Mouse (Mus musculus) liver, embryonic 16.5 days (tissue): ENCODE data around the gene Bicdl1. TPM values are rescaled to one million over a fixed set of nuclear protein-coding genes. Genes with fewer than 3 reads are reported as not detected.

ENCODE experiments used
- ATAC-seq: fragments of 200-750 bp; cut with Nextera tagmentation; 2 replicates; pipeline ENCODE4 v1.8.0; 2017; ENCODE audit warnings: low read depth, mild to moderate bottlenecking, moderate number of reproducible peaks, moderate library complexity
- H3K27ac ChIP-seq: fragments of 300-500 bp; sonication (generic); 2 replicates; pipeline ENCODE4 v1.5.1; 2014; ENCODE audit warnings: mild to moderate bottlenecking, low read length
- H3K27me3 ChIP-seq: fragments of 300-500 bp; sonication (generic); 2 replicates; pipeline ENCODE4 v1.6.1; 2014; ENCODE audit warnings: low read depth, low read length, mixed read lengths; ENCODE audit not compliant: control insufficient read depth, insufficient read depth
- H3K36me3 ChIP-seq: fragments of 300-500 bp; sonication (generic); 2 replicates; pipeline ENCODE4 v1.6.1; 2014; ENCODE audit warnings: mild to moderate bottlenecking; ENCODE audit not compliant: control insufficient read depth, insufficient read depth
- H3K4me1 ChIP-seq: fragments of 300-500 bp; sonication (generic); 2 replicates; pipeline ENCODE4 v1.6.1; 2014; ENCODE audit warnings: low read depth, low read length, mixed read lengths; ENCODE audit not compliant: control insufficient read depth
- H3K4me2 ChIP-seq: fragments of 300-500 bp; sonication (generic); 2 replicates; pipeline ENCODE4 v1.6.1; 2014; ENCODE audit warnings: low read depth, low read length, mixed read lengths
- H3K4me3 ChIP-seq: fragments of 300-500 bp; sonication (generic); 2 replicates; pipeline ENCODE4 v1.5.1; 2014; ENCODE audit warnings: low read depth, mild to moderate bottlenecking, low read length
- H3K9ac ChIP-seq: fragments of 300-500 bp; sonication (generic); 2 replicates; pipeline ENCODE4 v1.6.1; 2014; ENCODE audit warnings: low read depth, low read length
- H3K9me3 ChIP-seq: fragments of 300-500 bp; sonication (generic); replicated peaks from 2 replicates; pipeline ENCODE4 v1.6.1; 2016; ENCODE audit warnings: low read length; ENCODE audit not compliant: control insufficient read depth
- WGBS: fragments of 180-500 bp; shearing (Covaris S2); extraction: QIAGEN DNeasy Blood & Tissue Kit; methylation state at CpG from one replicate; pipeline ENCODE4 v1.1.7; 2014; ENCODE audit not compliant: insufficient replicate concordance; 5-methylcytosine and 5-hydroxymethylcytosine counted together
- polyA plus RNA-seq: library from polyadenylated mRNA; unstranded; fragments of >200 nt; fragmentation: Nextera tagmentation; extraction: Ambion mirVana; gene quantifications from 2 replicates; pipeline ENCODE4 v1.2.1, GENCODE M21; 2015

Gene Bicdl1
- polyA plus RNA-seq, 1 experiment from 2014 or later, result 1.3 TPM

- Histone ChIP-seq H3K36me3 (no peaks in the 10 kb centered on the region), H3K4me3 (peak overlapping the region; percentile 62), H3K9ac (no peak overlapping the region), H3K4me1 (peaks cover 13% of the 10 kb centered on the region), H3K27me3 (peaks cover 49% of the 10 kb centered on the region), H3K4me2 (peak overlapping the region; percentile 85), H3K27ac (no peak overlapping the region), H3K9me3 (0 out of 2 replicates have a peak, but pooled peaks cover 2% of the 10 kb centered on the region)
- ATAC-seq, result no peak
- WGBS, result under 1% methylated on average over 9 of the region's 9 CpGs
Observed at GRCm38 (mm10) chr5:115732849-115733216, 1.4 kb upstream of the Bicdl1 start.

DNA sequence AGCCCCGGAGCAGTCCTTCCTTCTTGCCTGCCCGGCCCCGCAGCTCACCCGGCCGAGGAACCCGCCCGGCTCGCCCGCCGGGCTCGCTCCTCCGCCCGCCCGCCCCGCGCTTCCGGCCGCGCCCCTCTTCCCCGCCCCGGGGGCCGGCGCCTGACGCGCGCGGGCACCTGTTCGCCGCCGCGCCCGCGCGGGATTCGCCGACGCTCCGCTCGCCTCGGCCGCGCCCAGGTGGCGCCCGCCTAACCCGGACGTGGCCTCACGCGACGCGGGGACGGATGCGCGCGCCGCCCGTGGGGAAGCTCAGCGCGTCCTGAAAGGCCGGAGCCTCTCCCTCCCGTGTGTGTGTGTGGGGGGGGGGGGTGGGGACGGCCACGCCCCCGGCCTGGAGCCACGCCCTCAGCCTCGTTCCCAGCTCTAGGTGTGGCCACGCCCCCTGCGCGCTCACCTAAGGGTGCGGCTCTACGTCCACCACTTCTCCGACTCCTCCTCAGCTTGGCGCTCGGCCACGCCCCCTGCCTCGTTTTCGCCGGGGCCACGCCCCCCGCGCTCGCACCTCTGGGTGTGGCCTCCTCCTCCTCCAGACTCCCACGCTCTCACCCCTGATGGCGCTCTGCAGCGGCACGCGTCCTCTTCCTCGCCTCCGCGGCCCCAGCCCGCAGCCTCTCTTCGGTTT lies 891 bp upstream of the Bicdl1 start:
- peak; percentile 86 for ATAC-seq
- Histone ChIP-seq H3K4me1 (peaks cover 13% of the 10 kb centered on the region), H3K36me3 (no peaks in the 10 kb centered on the region), H3K27me3 (peaks cover 49% of the 10 kb centered on the region), H3K9me3 (0 out of 2 replicates have a peak, but pooled peaks cover 2% of the 10 kb centered on the region), H3K4me2 (peak overlapping the region; percentile 85), H3K4me3 (peak overlapping the region; percentile 62), H3K9ac (no peak overlapping the region), H3K27ac (no peak overlapping the region)
- 1% methylated on average over 61 of the region's 91 CpGs for WGBS

GRCm38 (mm10) chr5:115731732-115732175 lies 333 bp upstream of the Bicdl1 start:
- Histone ChIP-seq H3K9ac (no peak overlapping the region), H3K27ac (no peak overlapping the region), H3K36me3 (no peaks in the 10 kb centered on the region), H3K4me1 (peaks cover 13% of the 10 kb centered on the region), H3K27me3 (peaks cover 49% of the 10 kb centered on the region), H3K4me2 (peak overlapping the region; percentile 85), H3K4me3 (peak overlapping the region; percentile 62), H3K9me3 (0 out of 2 replicates have a peak, but pooled peaks cover 2% of the 10 kb centered on the region)
- peak; percentile 7; the same call in 1 of the 2 replicates for ATAC-seq
- 1% methylated on average over 47 of the region's 72 CpGs for WGBS

GRCm38 (mm10) chr5:115730314-115730713 lies 1.1 kb downstream of the Bicdl1 start:
- WGBS, result 45% methylated on average over 5 of the region's 5 CpGs
- Histone ChIP-seq H3K4me2 (no peak overlapping the region), H3K9me3 (0 out of 2 replicates have a peak, but pooled peaks cover 2% of the 10 kb centered on the region), H3K27me3 (peaks cover 49% of the 10 kb centered on the region), H3K4me3 (no peak overlapping the region), H3K9ac (no peak overlapping the region), H3K27ac (no peak overlapping the region), H3K4me1 (peaks cover 13% of the 10 kb centered on the region), H3K36me3 (no peaks in the 10 kb centered on the region)
- ATAC-seq, result no peak

GRCm38 (mm10) chr5:115726581-115726980 lies 4.8 kb downstream of the Bicdl1 start:
- no peak for ATAC-seq
- Histone ChIP-seq H3K9me3 (no peaks in the 10 kb centered on the region), H3K4me1 (peaks cover under 1% of the 10 kb centered on the region; the same call in 1 of the 2 replicates), H3K4me3 (no peak overlapping the region), H3K27me3 (peaks cover 24% of the 10 kb centered on the region), H3K9ac (no peak overlapping the region), H3K36me3 (no peaks in the 10 kb centered on the region), H3K4me2 (no peak overlapping the region), H3K27ac (no peak overlapping the region)
- WGBS, result 64% methylated on average over 8 of the region's 8 CpGs

GRCm38 (mm10) chr5:115726019-115726418 lies 5.4 kb downstream of the Bicdl1 start:
- 56% methylated on average over 16 of the region's 16 CpGs for WGBS
- Histone ChIP-seq H3K36me3 (no peaks in the 10 kb centered on the region), H3K4me2 (no peak overlapping the region), H3K27me3 (peaks cover 19% of the 10 kb centered on the region), H3K4me3 (no peak overlapping the region), H3K27ac (no peak overlapping the region), H3K4me1 (no peaks in the 10 kb centered on the region), H3K9ac (no peak overlapping the region), H3K9me3 (no peaks in the 10 kb centered on the region)
- no peak for ATAC-seq

GRCm38 (mm10) chr5:115724422-115724821 lies 7.0 kb downstream of the Bicdl1 start:
- WGBS, result 74% methylated on average over 10 of the region's 10 CpGs
- Histone ChIP-seq H3K4me3 (no peak overlapping the region), H3K4me2 (no peak overlapping the region), H3K4me1 (no peaks in the 10 kb centered on the region), H3K27ac (no peak overlapping the region), H3K9me3 (no peaks in the 10 kb centered on the region), H3K27me3 (peaks cover 3% of the 10 kb centered on the region), H3K9ac (no peak overlapping the region), H3K36me3 (no peaks in the 10 kb centered on the region)
- ATAC-seq, result no peak

DNA sequence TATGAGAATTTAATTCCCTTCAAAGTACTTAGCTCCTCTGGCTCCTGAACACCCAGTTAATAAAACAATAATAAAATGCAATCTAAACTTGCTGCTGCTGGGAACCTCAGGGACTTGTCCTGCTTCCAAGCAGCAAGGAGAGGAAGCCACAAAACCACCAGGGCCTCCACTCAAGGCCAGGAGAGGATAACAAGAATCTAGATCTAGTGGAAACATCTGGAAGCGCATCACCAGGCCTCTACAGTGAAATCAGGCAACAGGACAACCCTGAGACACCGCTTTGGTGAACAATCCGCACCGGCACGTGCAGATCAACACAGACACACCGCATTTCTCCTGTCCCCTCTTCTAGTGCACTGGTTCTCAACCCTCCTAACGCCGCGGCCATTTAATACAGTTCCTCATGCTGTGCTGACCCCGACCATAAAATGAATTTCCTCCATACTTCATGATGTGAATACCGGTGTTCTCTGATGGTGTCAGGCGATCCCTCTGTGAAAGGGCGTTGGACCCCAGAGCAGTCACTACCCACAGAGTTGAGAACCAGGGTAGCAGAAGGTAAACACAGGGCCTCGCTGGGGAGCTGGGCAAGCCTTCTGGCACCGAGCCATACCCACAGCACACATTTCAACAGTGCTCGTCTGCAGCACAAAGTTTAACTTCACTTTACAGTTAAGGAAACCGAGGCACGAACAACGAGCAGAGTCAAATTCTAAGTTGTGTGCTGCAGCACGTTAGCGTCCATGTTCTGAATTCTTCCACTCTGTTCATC lies 9.0 kb downstream of the Bicdl1 start:
- Histone ChIP-seq H3K27ac (no peak overlapping the region), H3K4me2 (no peak overlapping the region), H3K27me3 (no peaks in the 10 kb centered on the region), H3K9ac (no peak overlapping the region), H3K4me3 (no peak overlapping the region), H3K4me1 (no peaks in the 10 kb centered on the region), H3K9me3 (no peaks in the 10 kb centered on the region), H3K36me3 (no peaks in the 10 kb centered on the region)
- 38% methylated on average over 21 of the region's 21 CpGs for WGBS
- no peak for ATAC-seq

GRCm38 (mm10) chr5:115720761-115721160 lies 10.7 kb downstream of the Bicdl1 start:
- no peak overlapping the region for H3K9ac ChIP-seq
- no peaks in the 10 kb centered on the region for H3K9me3 ChIP-seq
- no peaks in the 10 kb centered on the region for H3K36me3 ChIP-seq
- no peaks in the 10 kb centered on the region for H3K27me3 ChIP-seq
- H3K4me2 ChIP-seq, result no peak overlapping the region
- ATAC-seq, result no peak
- 35% methylated on average over 3 of the region's 3 CpGs for WGBS
- no peaks in the 10 kb centered on the region for H3K4me1 ChIP-seq
- H3K4me3 ChIP-seq, result no peak overlapping the region
- no peak overlapping the region for H3K27ac ChIP-seq
